Mouse (Mus musculus): ENCODE measurements around the gene Cfap126.

DNA sequence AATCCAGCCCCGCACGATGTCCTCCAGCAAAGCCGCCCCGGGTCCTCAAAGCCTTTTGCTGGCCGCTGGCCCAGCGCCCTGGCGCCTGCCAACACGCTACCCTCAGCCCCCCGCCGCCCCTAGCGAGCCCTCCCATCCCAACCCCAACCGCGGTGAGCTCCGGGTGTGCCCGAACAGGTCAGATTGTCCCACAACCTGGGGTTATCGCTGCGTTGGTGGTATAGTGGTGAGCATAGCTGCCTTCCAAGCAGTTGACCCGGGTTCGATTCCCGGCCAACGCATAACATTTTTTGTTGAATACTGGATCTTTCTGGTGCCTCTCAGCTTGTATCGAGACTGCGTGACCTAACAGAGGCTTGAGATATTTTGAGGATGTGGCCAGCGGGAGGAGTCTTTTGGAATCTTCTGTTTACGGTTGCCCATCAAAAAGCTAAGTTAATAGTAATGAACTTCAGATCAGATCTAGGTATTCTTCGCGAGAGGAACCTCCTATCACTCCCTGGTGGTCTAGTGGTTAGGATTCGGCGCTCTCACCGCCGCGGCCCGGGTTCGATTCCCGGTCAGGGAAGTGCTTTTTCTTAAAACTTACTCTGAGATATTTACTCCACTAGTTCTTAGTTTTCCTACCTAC is 11.1 kb upstream of the Cfap126 start:
- no peak for TF ChIP-seq CTCF (IDR thresholded peaks at IDR 0.05; ENCODE audit: borderline replicate concordance, insufficient read depth, low read length)
- TF ChIP-seq POLR2A (IDR thresholded peaks at IDR 0.05; ENCODE audit: low read depth, low read length), result no peak
